Mouse (Mus musculus) heart, adult 2 months (tissue): ENCODE measurements around the gene Vash2.

Experiments
- CTCF ChIP-seq: fragments of 200-600 bp; IDR thresholded peaks from 2 replicates; pipeline ENCODE4 v1.8.1; 2022; ENCODE audit warnings: antibody characterized with exemption, mild to moderate bottlenecking, moderate library complexity
- EP300 ChIP-seq: fragments of 200-500 bp; IDR thresholded peaks from 2 replicates; pipeline ENCODE4 v1.6.1; 2011; ENCODE audit warnings: low read depth, low read length, control low read depth; ENCODE audit not compliant: insufficient read depth
- POLR2A ChIP-seq: fragments of 200-500 bp; IDR thresholded peaks from 2 replicates; pipeline ENCODE4 v1.6.1; 2011; ENCODE audit warnings: mild to moderate bottlenecking, low read depth, low read length, control low read depth; ENCODE audit not compliant: insufficient read depth

DNA sequence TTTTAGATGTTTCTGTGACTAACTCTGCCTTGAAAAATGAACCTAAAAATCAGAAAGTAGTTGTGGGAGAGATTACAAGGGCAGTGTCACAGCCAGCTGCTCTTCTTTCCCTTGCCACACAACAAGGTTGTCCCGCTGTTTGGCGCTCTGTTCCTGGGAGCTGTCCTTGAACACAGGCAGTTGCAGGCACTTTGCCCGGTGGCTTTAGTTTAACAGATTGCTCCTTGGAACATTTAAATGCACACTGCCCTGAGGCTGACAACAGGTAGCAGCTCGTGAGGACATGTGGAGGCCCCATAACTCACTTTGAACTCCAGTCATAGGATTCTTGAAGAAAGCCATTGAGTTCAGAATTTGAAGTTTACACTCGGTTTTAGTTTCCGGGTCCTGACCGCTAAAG lies 30.7 kb downstream of the Vash2 start:
- no peak for TF ChIP-seq CTCF
- TF ChIP-seq POLR2A = no peak
- TF ChIP-seq EP300 = no peak
